Mouse (Mus musculus) mature B cell (primary cell): ENCODE measurements around the gene Srpk2.
"Not testable (repeated sequence)": the region's sequence is repeated elsewhere in the genome, so short reads cannot be mapped to it uniquely, and the experiment has no call there.

Experiments
- in situ Hi-C: fragments of 300-500 bp; cut with MboI; formaldehyde crosslinking; loops from 2 replicates; pipeline ENCODE4 v1.14.3; 2019

The Srpk2 gene

DNA sequence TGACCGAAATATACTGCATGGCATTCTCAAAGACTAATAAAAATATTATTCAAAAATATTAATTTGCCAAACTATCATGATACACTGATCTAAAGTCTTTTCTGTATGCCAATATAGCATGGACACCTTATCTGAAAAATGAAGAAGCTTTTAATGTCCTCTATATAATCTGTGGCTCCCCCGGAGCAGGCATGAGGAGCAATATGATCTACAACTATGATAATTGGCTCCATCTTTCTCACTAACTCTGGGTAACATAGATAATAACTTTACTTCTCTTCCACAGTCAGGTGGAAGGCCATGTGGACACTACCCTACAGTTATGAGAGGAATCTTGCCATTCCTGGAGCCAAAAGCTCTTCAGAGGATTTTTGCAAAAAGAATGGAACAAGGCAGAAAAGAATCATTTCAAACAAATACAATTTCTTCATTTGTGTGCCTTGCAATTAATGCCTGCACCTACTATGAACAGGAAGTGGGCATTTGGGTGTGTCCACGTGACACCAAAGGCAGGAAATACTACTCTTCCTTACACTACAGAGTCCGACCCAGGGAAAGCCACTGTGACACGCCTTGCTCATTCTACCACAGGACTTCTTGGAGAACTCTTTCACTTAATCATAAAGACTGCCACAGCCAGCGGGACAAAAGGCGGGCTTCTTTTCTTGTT, 80.2 kb downstream of the Srpk2 start:
- in situ Hi-C loops = no loop called here

DNA sequence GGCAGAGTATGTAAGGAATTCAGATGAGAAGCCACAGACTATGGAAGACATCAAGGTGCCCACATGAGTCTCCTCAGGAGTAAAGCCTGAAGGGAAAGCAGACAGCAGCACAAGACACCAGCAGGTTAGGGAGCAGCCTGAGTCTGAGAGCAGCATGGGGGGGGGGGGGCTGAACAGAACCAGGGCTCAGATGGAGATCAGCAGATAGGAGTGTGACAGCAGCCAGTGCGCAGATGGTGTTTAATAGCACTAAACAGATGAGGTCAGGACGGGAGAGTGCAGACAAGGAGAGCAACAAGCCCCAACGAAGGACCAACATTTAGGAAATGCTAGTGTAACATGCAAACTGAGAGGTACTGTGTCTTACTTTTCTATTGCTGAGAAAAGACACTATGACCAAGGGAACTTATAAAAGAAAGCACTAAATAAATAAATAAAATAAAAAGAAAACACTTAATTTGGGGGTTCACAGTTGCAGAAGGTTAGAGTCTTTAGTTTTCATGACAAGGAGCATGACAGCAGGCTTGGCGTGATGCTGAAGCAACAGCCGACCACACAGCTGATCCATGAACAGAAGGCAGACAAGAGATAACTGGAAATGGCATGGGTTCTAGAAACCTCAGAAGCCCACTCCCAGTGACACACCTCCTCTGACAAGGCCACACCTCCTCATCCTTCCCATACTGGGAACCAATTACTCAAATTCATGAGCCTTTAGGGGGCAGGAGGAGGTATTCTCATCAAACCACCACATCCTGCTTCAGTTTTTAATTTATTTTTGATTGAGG, 84.5 kb downstream of the Srpk2 start:
- in situ Hi-C loops = no loop called here

DNA sequence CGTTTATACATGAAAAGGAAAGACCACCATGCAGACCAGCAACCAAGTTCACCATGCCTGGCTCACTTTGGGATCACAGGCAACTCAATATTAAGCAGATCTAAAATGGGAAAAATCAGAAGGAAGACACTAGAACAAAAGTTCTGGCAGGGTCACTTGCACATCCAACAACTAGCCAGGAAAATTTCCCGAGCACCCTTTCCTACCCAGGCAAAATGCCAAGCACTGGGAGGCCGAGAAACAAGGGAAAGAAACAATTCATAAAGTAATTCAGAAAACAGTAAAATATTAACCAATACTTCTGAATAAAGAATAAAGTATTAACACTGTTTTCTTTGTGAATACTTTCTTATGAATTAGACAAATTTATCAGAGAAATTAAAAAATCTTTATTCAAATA, 85.2 kb downstream of the Srpk2 start:
- in situ Hi-C loops = no loop called here

DNA sequence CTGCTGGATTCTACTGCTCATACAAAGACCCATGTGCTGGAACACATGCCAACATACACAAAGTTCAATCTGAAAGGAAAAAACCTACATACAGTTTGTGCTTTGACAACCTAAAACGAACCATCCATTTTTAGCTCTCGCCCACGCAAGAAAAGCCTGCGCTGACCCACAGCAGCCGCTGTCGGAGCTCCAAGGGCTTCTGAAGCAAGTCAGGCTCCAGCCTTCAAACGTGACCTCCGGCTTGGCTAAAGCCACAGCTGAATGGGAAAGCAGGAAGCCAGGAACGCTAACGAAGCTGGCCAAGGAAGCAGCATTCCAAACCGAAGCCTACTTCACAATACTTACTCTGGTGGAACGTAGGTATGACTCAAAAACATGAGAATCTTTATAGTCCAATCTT, 85.9 kb downstream of the Srpk2 start:
- in situ Hi-C loops = no loop called here

DNA sequence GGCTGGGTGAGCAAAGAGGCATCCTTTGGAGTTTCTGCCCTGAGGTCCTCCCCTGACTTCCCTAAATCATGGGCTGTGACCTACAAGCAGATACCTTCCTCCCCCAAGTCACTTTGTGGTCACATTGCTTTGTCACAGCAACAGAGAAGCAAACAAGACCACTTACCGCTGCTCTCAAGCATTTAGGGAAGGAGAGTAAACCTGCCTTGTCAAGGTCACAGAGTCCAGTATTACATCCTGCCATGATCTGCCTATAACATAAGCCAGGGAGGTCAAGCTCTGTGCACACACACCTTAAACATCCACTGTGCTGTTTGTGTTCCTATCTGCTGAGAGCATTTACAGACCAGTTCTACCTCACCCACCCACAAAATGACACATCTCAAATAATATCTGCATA, 86.4 kb downstream of the Srpk2 start:
- in situ Hi-C loops = no loop called here

DNA sequence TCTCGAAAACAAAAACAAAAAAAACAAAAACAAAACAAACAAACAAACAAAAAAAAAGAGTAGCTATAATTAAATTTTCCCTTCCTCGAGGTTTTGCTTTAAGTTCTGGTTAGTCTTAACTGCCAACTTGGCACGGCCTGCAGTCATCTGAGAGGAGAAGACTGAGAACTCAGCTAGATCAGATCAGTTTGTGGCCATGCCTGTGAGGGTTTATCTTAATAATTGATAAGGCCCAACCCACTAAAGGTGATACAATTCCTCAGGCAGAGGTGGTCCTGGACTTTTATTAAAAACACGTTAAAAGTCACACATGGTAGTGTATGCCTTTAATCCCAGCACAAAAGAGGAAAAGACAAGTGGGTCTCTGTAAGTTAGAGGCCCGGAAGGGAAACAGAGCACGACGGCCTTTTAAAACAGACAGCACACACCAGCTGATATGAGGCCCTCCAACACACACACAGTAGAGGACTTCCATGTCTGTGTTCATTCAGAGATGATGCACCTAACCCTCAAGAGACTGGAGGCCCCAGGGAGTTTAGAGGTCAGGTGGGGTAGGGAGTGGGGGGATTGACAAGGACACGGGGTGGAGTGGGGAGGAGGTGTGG, 87.1 kb downstream of the Srpk2 start:
- in situ Hi-C loops = no loop called here

DNA sequence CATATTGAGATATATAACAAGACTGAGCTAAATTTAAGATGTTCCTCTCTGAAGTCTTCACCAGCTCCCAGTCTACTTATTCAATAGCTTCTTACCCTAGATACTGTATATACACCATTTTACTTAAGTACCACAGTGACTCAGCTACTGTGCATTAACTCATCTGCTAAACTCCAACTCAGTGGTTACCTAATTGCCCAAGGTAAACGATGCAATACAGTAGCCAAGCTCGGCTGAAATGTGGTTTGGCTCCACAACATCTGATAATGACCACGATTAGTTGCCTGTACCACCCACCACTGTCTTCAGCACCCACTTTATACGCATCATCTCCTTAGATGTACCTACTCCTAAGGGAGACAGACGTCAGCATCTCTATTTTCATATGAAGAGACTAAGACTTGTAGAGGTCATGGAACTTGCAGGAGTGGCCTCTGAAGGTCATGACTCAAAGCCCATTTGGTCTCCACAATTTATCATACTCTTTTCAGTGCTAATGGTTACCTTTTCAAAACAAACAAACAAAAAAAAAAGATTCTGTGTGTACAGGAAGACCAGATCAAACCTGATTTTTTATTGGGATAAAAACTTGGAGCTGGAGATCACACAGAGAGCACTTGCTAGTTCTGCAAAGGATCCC, 88.0 kb downstream of the Srpk2 start:
- in situ Hi-C loops = no loop called here

DNA sequence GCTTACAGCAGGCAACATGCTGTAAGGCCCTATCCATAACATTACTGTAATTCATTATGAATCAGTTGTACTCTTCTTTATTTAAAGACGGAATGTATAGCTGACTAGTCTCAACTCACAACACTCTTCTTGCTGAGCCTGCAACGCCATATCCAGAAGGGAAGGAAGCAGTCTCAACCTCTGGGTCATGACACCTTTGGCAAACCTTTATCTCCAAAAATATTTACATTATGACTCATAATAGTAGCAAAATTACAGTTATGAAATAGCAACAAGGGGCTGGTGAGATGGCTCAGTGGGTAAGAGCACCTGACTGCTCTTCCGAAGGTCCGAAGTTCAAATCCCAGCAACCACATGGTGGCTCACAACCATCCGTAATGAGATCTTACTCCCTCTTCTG, 94.1 kb downstream of the Srpk2 start:
- in situ Hi-C loops = not testable (repeated sequence)

DNA sequence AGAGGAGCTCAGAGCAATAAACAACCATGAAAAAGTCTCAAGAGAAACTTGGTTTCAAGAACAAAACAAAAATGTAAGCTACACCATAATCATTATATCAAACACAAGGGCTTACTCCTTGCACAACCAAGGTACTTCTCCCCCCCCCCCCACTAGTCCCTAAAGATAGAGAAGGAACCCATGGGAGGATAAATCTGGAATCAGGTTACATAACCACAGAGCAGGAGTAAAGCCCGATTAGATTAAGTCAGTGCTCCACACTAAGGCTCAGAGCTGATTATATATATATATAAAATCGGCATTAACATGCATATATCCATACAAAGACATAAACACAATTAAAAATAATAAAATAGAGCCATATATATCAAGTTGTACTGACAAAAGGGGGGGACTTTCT, 96.8 kb downstream of the Srpk2 start:
- in situ Hi-C loops = no loop called here

DNA sequence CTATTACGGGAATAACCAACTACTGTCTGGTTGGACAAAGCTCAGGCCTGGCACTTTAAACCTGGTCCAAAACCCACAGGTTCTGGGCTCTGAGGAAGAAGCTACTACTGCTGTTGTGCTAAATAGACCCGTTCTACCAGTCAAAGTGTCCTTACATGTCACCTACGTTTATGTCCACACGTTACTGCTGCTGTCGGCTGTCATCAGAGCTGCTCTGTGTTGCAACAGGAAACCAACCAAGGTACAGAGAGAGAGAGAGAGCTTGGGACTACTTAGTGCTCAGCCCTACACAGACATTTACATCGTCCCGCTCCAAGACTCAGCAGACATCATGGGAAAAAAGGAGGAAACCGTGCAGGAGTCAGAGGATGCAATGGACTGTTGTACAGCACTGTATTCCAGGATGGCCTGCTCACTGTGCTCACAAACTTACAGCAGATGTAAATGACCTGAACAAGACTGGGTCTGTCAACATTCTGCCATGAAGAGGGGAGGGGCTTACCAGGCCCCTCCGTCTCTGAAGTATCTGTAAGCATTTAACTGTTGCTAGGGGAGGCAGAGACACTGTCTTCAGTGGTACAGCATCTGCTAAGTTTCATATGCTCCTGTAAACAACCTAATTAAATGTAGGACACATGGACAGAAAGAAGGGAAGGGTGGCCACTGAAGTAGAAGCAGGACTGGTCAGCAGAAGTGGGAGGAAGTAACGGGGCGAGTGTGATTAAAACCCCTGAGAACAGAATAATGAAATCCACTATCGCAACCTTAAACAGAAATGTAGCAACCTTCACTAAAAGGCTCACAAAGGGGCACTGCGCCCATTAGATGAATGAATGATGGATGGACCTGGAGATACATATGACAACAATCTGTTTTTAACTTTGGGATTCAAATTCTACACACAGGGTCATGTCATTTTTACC, 97.6 kb downstream of the Srpk2 start:
- in situ Hi-C loops = no loop called here

DNA sequence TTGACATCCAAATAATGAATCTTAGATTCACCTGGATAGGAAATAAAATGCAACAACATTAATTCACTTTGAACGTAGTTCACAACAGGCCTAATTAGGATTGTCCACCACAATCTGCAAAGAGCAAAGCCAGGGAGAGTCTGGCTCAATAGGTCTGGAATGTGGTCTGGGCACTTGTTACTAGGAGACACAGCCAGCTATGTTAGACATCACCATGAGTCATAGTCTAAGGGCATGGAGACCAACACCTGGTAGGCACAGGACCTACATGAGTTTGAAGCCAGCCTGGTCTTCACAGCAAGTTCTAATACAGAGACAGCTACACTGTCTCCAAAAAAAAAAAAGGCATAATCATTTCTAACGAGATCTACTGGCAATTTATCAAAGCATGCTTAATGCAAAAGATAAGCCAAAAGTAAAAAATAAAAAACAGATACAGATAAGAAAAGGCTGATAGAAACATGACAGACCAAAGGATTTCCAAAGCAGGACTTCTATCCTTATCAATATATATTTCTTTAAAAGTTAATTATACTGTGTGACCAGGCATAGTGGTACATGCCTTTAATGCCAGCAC, 102.8 kb downstream of the Srpk2 start:
- in situ Hi-C loops = no loop called here

DNA sequence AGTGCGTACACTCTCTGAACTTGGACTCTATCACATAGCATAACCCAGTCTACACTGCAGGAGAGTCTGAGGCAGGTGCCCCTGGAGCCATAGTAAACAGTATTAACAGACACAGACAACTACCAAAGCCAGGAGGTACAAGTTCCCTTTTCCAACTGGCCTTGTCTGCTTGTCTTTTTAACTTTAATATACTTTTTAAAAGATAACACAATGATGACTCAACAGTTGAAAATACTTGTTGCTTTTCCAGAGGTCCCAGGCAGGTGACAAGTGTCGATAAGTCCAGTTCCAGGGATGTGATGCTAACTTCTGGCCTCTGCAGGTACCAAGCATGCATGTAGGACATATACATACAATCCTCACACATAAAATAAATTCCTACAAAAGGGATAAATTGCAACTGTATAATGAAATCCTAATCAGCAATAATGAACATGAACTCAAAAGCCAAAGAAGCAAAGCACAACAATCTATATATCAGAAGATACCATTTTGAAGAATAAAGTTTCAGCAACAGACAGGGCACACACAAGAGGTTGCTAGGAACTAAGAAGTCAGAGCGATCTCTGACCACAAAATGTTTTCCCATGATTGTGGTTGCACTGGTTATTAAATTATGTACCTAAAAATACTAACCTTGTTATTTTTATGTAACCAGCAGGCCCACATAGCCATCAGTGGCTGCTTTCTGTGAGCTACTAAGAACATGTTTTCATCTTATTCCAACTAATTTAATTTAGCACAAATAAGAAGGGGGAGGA, 105.1 kb downstream of the Srpk2 start:
- in situ Hi-C loops = no loop called here

DNA sequence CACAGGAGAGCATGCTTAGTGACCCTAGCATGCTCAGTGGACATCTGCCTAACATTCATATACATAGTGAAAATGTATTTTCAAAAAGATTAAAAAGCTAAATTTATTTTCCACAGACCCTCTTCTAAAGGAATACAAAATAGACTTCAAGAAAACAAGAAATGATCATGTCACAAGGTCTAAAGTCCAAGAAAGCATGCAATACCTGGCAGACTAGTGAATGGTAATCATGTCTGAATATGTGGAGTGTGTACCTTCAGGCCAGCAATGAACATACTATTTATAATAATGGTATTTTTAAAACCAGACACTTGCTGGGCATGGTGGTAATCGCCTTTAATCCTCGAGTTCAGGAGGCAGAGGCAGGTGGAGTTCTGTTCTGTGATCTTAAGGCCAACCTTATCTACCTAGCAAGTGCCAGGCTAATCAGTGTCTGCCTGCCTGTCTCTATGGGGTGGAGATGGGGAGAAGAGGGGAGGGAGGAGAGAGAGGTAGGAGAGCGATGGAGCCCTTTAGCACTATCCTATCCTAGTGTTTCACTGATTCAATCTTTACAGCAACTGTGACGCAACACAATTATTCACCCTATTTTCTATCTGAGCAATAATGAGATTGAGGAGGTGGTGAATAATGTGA, 106.0 kb downstream of the Srpk2 start:
- in situ Hi-C loops = no loop called here

DNA sequence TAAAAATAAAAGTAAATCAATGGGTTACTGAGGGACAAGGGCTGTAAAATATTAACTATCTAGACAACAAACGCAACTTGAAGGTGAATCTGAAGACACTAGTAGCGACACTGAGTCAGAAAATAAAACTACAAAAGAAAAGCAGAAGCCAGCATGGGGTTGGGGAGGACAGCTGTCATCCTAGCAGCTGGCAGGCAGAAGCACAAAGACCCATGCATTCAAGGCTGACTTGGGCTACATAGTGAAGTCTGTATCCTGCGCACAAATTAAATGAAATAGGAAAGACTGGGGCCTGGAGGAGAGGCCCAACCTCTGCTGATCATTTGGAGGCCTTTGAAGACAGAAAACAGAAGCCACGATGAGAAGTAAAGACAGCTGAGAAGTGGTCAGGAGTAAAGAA, 106.6 kb downstream of the Srpk2 start:
- in situ Hi-C loops = no loop called here

DNA sequence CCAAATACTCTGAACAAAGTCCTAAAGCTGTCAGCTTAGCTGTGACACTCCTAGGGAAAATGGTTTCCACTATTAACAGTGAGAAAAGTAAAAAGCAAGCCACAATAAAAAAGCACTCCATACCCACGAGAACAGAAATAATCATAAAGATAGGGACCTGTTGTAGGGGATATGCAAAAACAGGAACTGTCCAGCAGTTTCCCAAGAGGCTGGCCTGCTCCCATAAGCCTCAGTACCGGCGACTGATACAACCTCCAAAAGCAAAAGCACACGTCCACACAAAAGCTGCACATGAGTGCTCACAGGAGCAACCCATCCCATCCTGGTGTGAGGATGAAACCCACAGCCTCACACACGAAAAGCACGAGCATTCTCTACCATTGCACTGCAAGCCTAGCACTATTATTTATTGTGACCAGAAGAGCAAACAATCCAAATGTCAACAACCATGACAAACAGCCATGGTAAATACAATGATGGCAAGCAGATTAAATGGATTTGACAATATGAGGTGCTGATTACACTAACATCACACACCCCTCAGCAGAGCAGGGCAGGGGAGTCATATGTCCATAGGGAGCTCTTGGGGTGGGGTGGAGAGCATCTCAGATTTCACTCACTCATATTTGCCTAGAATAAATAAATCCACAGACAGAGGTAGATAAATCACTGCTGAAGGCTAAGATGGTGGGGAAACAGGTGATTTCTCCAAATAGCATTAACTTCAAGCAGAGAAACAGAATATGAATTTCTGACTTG, 107.9 kb downstream of the Srpk2 start:
- in situ Hi-C loops = no loop called here

DNA sequence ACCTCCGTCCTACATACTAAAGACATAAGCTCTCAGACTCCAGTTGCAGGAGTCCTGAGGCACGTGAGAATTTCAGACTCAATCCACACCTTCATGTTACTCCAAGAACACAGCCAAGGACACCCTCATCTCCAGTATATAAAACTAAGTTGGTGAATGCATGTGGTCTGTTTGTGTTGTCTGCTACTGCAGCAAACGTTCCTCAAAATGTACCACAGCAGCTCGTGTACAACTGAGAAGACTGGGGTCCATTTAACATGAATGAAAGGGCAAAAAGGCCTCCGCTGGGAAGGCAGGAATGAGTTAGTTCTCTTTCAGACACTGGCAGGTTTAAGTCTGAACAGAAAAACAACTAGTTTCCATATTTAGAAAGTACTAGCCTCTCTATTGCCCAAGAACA, 110.5 kb downstream of the Srpk2 start:
- in situ Hi-C loops = no loop called here

DNA sequence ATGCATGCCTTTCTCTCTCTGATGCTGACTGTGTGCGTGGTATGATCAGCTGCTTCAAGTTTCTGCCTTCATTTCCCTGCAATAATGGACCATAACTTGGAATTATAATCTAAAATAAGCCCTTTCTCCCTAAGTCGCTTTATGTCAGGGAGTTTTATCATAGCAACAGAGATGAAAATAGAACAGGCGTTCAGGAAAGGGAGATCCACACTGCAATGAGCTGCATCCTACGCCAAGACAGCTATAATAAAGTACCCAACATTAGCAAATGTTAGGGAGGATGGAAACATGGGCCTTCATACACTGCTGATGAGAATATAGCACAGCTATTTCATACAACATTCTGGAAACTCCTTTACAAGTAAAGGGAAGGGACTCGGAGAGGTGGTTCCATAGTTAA, 116.2 kb downstream of the Srpk2 start:
- in situ Hi-C loops = no loop called here

DNA sequence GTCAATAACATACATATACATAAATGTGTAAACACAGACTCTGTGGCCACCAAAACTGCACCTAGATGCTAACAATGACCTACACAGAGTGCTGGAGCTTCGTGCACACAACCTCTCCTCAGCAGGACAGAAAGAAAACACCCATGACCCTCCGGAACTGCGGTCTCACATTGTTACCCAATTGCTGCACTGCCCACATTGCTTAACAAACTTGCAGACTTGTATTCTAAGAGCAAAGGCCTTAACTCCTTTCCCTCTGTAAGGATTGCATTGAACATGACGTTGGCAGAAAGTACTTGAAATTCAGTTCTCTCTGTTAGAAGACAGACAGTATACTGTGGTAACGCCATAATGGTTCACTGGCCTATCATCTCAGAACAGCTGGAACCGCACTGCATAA, 118.0 kb downstream of the Srpk2 start:
- in situ Hi-C loops = no loop called here
